Mouse (Mus musculus) kidney, embryonic 16.5 days (tissue): ENCODE results near the gene Gng8. TPM values are rescaled to one million over a fixed set of nuclear protein-coding genes. Genes with fewer than 3 reads are reported as not detected.

Source experiments
- ATAC-seq: fragments of 200-750 bp; cut with Nextera tagmentation; 2 replicates; pipeline ENCODE4 v1.8.0; 2017; ENCODE audit warnings: moderate TSS enrichment; ENCODE audit not compliant: low FRiP score, low TSS enrichment
- H3K27ac ChIP-seq: fragments of 300-500 bp; sonication (generic); 2 replicates; pipeline ENCODE4 v1.5.1; 2014; ENCODE audit warnings: low read length
- H3K27me3 ChIP-seq: fragments of 300-500 bp; sonication (generic); 2 replicates; pipeline ENCODE4 v1.6.1; 2014; ENCODE audit warnings: low read length, control low read depth, mixed read lengths; ENCODE audit not compliant: insufficient read depth
- H3K36me3 ChIP-seq: fragments of 300-500 bp; sonication (generic); 2 replicates; pipeline ENCODE4 v1.6.1; 2014; ENCODE audit warnings: low read length, control low read depth, mixed read lengths; ENCODE audit not compliant: insufficient read depth
- H3K4me1 ChIP-seq: fragments of 300-500 bp; sonication (generic); 2 replicates; pipeline ENCODE4 v1.6.1; 2014; ENCODE audit warnings: low read length, control low read depth, mixed read lengths; ENCODE audit not compliant: insufficient read depth
- H3K4me2 ChIP-seq: fragments of 300-500 bp; sonication (generic); replicated peaks from 2 replicates; pipeline ENCODE4 v1.6.1; 2014; ENCODE audit warnings: low read depth, low read length
- H3K4me3 ChIP-seq: fragments of 300-500 bp; sonication (generic); 2 replicates; pipeline ENCODE4 v1.5.1; 2014; ENCODE audit warnings: mild to moderate bottlenecking, low read length
- H3K9ac ChIP-seq: fragments of 300-500 bp; sonication (generic); replicated peaks from 2 replicates; pipeline ENCODE4 v1.6.1; 2014; ENCODE audit warnings: low read length
- H3K9me3 ChIP-seq: fragments of 300-500 bp; sonication (generic); 2 replicates; pipeline ENCODE4 v1.6.1; 2016; ENCODE audit warnings: low read length, control low read depth
- WGBS: fragments of 180-500 bp; shearing (Covaris S2); extraction: QIAGEN DNeasy Blood & Tissue Kit; methylation state at CpG from one replicate; pipeline ENCODE4 v1.1.7; 2014; 5-methylcytosine and 5-hydroxymethylcytosine counted together
- polyA plus RNA-seq: library from polyadenylated mRNA; unstranded; fragments of >200 nt; fragmentation: Nextera tagmentation; extraction: Ambion mirVana; gene quantifications from 2 replicates; pipeline ENCODE4 v1.2.1, GENCODE M21; 2015

Gng8 gene
- polyA plus RNA-seq, 1 experiment from 2014 or later = 7.7 TPM

GRCm38 (mm10) chr7:16885271-16885776 is 6.3 kb upstream of the Gng8 start:
- Histone ChIP-seq H3K4me2 (peak overlapping the region; percentile 45), H3K36me3 (peaks cover 34% of the 10 kb centered on the region), H3K27ac (no peak overlapping the region), H3K4me3 (peak overlapping the region; percentile 39), H3K9me3 (peaks cover 19% of the 10 kb centered on the region), H3K27me3 (peaks cover 21% of the 10 kb centered on the region), H3K9ac (0 out of 2 replicates have a peak overlapping the region, but pooled peaks have one; percentile 16), H3K4me1 (peaks cover 7% of the 10 kb centered on the region)
- 27% methylated on average over 66 of the region's 95 CpGs for WGBS
- ATAC-seq = peak; percentile 31; the same call in 1 of the 2 replicates

- H3K27me3 ChIP-seq = peaks cover 21% of the 10 kb centered on the region
- H3K36me3 ChIP-seq = peaks cover 34% of the 10 kb centered on the region
- peak overlapping the region; percentile 45; the same call in 1 of the 2 replicates for H3K4me2 ChIP-seq
- 49% methylated on average over 58 of the region's 59 CpGs for WGBS
- no peak overlapping the region for H3K9ac ChIP-seq
- H3K4me3 ChIP-seq = peak overlapping the region; percentile 39; the same call in 1 of the 2 replicates
- peaks cover 7% of the 10 kb centered on the region for H3K4me1 ChIP-seq
- H3K9me3 ChIP-seq = peaks cover 19% of the 10 kb centered on the region
- no peak overlapping the region for H3K27ac ChIP-seq
- ATAC-seq = no peak
Measured at GRCm38 (mm10) chr7:16885905-16886304, 5.7 kb upstream of the Gng8 start.

- peak overlapping the region; percentile 82 for H3K4me2 ChIP-seq
- 26% methylated on average over 6 of the region's 6 CpGs for WGBS
- peaks cover 10% of the 10 kb centered on the region for H3K9me3 ChIP-seq
- H3K27me3 ChIP-seq = peaks cover 23% of the 10 kb centered on the region
- ATAC-seq = no peak
- peak overlapping the region; percentile 49; the same call in 1 of the 2 replicates for H3K4me3 ChIP-seq
- H3K9ac ChIP-seq = peak overlapping the region; percentile 53; the same call in 1 of the 2 replicates
- H3K27ac ChIP-seq = peak overlapping the region; percentile 93
- H3K36me3 ChIP-seq = peaks cover 10% of the 10 kb centered on the region
- H3K4me1 ChIP-seq = peaks cover 37% of the 10 kb centered on the region
Measured at GRCm38 (mm10) chr7:16890536-16890935, 1.1 kb upstream of the Gng8 start.

GRCm38 (mm10) chr7:16890944-16891343 is 642 bp upstream of the Gng8 start:
- H3K9me3 ChIP-seq = peaks cover 6% of the 10 kb centered on the region
- peak overlapping the region; percentile 93 for H3K27ac ChIP-seq
- peak; percentile 81 for ATAC-seq
- peaks cover 38% of the 10 kb centered on the region for H3K4me1 ChIP-seq
- peaks cover 20% of the 10 kb centered on the region for H3K27me3 ChIP-seq
- peak overlapping the region; percentile 53; the same call in 1 of the 2 replicates for H3K9ac ChIP-seq
- peak overlapping the region; percentile 82 for H3K4me2 ChIP-seq
- WGBS = 1% methylated on average over 23 of the region's 23 CpGs
- H3K36me3 ChIP-seq = peaks cover 5% of the 10 kb centered on the region
- peak overlapping the region; percentile 49 for H3K4me3 ChIP-seq

GRCm38 (mm10) chr7:16892352-16892730 is 755 bp downstream of the Gng8 start:
- Histone ChIP-seq H3K4me2 (peak overlapping the region; percentile 82), H3K4me3 (peak overlapping the region; percentile 49), H3K4me1 (peaks cover 38% of the 10 kb centered on the region), H3K27ac (no peak overlapping the region; the same call in 1 of the 2 replicates), H3K9ac (peak overlapping the region; percentile 65; the same call in 1 of the 2 replicates), H3K36me3 (no peaks in the 10 kb centered on the region), H3K27me3 (peaks cover 17% of the 10 kb centered on the region), H3K9me3 (no peaks in the 10 kb centered on the region)
- no peak for ATAC-seq
- WGBS = 39% methylated on average over 9 of the region's 9 CpGs

- Histone ChIP-seq H3K4me2 (peak overlapping the region; percentile 59), H3K9me3 (no peaks in the 10 kb centered on the region), H3K27ac (no peak overlapping the region), H3K36me3 (no peaks in the 10 kb centered on the region), H3K27me3 (peaks cover 17% of the 10 kb centered on the region), H3K4me1 (peaks cover 38% of the 10 kb centered on the region), H3K4me3 (peak overlapping the region; percentile 11; the same call in 1 of the 2 replicates), H3K9ac (no peak overlapping the region)
- 8% methylated on average over 6 of the region's 6 CpGs for WGBS
- no peak for ATAC-seq
Measured at GRCm38 (mm10) chr7:16893612-16894011, 2.0 kb downstream of the Gng8 start.

GRCm38 (mm10) chr7:16894279-16894678 is 2.7 kb downstream of the Gng8 start:
- Histone ChIP-seq H3K27ac (no peak overlapping the region), H3K4me3 (peak overlapping the region; percentile 24), H3K9me3 (no peaks in the 10 kb centered on the region), H3K9ac (no peak overlapping the region), H3K27me3 (peaks cover 17% of the 10 kb centered on the region), H3K36me3 (no peaks in the 10 kb centered on the region), H3K4me2 (peak overlapping the region; percentile 59), H3K4me1 (peaks cover 38% of the 10 kb centered on the region)
- no peak for ATAC-seq
- 8% methylated on average over 4 of the region's 4 CpGs for WGBS

- ATAC-seq = peak; percentile 9; the same call in 1 of the 2 replicates
- Histone ChIP-seq H3K27ac (no peak overlapping the region), H3K4me1 (peaks cover 38% of the 10 kb centered on the region), H3K27me3 (peaks cover 17% of the 10 kb centered on the region), H3K9ac (peak overlapping the region; percentile 58), H3K4me2 (peak overlapping the region; percentile 59), H3K9me3 (no peaks in the 10 kb centered on the region), H3K4me3 (peak overlapping the region; percentile 24), H3K36me3 (no peaks in the 10 kb centered on the region)
- under 1% methylated on average over 24 of the region's 24 CpGs for WGBS
Measured at GRCm38 (mm10) chr7:16895000-16895399, 3.4 kb downstream of the Gng8 start.

GRCm38 (mm10) chr7:16895511-16895910 is 3.9 kb downstream of the Gng8 start:
- Histone ChIP-seq H3K4me1 (peaks cover 36% of the 10 kb centered on the region), H3K36me3 (no peaks in the 10 kb centered on the region), H3K4me3 (peak overlapping the region; percentile 24), H3K27ac (no peak overlapping the region), H3K9me3 (no peaks in the 10 kb centered on the region), H3K4me2 (peak overlapping the region; percentile 59), H3K27me3 (peaks cover 17% of the 10 kb centered on the region), H3K9ac (peak overlapping the region; percentile 58)
- no peak for ATAC-seq
- 24% methylated on average over 10 of the region's 10 CpGs for WGBS

GRCm38 (mm10) chr7:16900526-16900925 is 8.9 kb downstream of the Gng8 start:
- Histone ChIP-seq H3K9ac (no peak overlapping the region), H3K36me3 (no peaks in the 10 kb centered on the region), H3K27me3 (no peaks in the 10 kb centered on the region), H3K4me3 (no peak overlapping the region), H3K27ac (no peak overlapping the region), H3K4me1 (peaks cover 24% of the 10 kb centered on the region), H3K9me3 (no peaks in the 10 kb centered on the region), H3K4me2 (no peak overlapping the region)
- 30% methylated on average over 5 of the region's 5 CpGs for WGBS
- ATAC-seq = no peak
